Mouse (Mus musculus) adrenal gland, adult 8-10 months (tissue): ENCODE results near the gene Esrrg. TPM values are rescaled to one million over a fixed set of nuclear protein-coding genes. Genes with fewer than 3 reads are reported as not detected.

Source experiments
- DNase-seq: peaks from one replicate; pipeline ENCODE4 v3.0.0; 2022
- total RNA-seq, 4 experiments: library from RNA; stranded (reverse); gene quantifications; 2 replicates each; pipeline ENCODE4 v1.2.4; 2022

Esrrg gene
- total RNA-seq, 4 experiments from 2014 or later: 10.0 to 30.1 (median 15.7) TPM

- no peak for DNase-seq
Measured at GRCm38 (mm10) chr1:187918303-187918702, 309.7 kb downstream of the Esrrg start.

GRCm38 (mm10) chr1:187918939-187919338 is 310.3 kb downstream of the Esrrg start:
- no peak for DNase-seq

GRCm38 (mm10) chr1:187920156-187920777 is 311.7 kb downstream of the Esrrg start:
- no peak for DNase-seq

- DNase-seq: no peak
Measured at GRCm38 (mm10) chr1:187931146-187931545, 322.6 kb downstream of the Esrrg start.

- no peak for DNase-seq
Measured at GRCm38 (mm10) chr1:187938652-187939051, 330.1 kb downstream of the Esrrg start.

- no peak for DNase-seq
Measured at GRCm38 (mm10) chr1:187939078-187939477, 330.5 kb downstream of the Esrrg start.

GRCm38 (mm10) chr1:187951506-187951905 is 342.9 kb downstream of the Esrrg start:
- no peak for DNase-seq

GRCm38 (mm10) chr1:187956702-187957101 is 348.1 kb downstream of the Esrrg start:
- no peak for DNase-seq

- no peak for DNase-seq
Measured at GRCm38 (mm10) chr1:187959192-187959591, 350.6 kb downstream of the Esrrg start.

- DNase-seq: no peak
Measured at GRCm38 (mm10) chr1:187961452-187961851, 352.9 kb downstream of the Esrrg start.

- DNase-seq: no peak
Measured at GRCm38 (mm10) chr1:187964829-187965760, 356.5 kb downstream of the Esrrg start.

- no peak for DNase-seq
Measured at GRCm38 (mm10) chr1:187965921-187966320, 357.3 kb downstream of the Esrrg start.

GRCm38 (mm10) chr1:187968379-187968778 is 359.8 kb downstream of the Esrrg start:
- no peak for DNase-seq

- no peak for DNase-seq
Measured at GRCm38 (mm10) chr1:187969491-187969890, 360.9 kb downstream of the Esrrg start.

GRCm38 (mm10) chr1:187974396-187974795 is 365.8 kb downstream of the Esrrg start:
- DNase-seq: peak; percentile 15

GRCm38 (mm10) chr1:187975465-187976352 is 367.1 kb downstream of the Esrrg start:
- no peak for DNase-seq

- DNase-seq: no peak
Measured at GRCm38 (mm10) chr1:187976353-187976730, 367.8 kb downstream of the Esrrg start.

- DNase-seq: no peak
Measured at GRCm38 (mm10) chr1:187981028-187981427, 372.4 kb downstream of the Esrrg start.

GRCm38 (mm10) chr1:187983177-187983576 is 374.6 kb downstream of the Esrrg start:
- no peak for DNase-seq

GRCm38 (mm10) chr1:187990161-187990560 is 381.6 kb downstream of the Esrrg start:
- no peak for DNase-seq

GRCm38 (mm10) chr1:187997584-187998338 is 389.2 kb downstream of the Esrrg start:
- DNase-seq: peak; percentile 74

- DNase-seq: no peak
Measured at GRCm38 (mm10) chr1:187999121-187999520, 390.5 kb downstream of the Esrrg start.
